Mouse (Mus musculus) T-cell, adult 2 months (primary cell): ENCODE results near the gene Ccdc13.

ENCODE experiments used
- DNase-seq: peaks from one replicate; pipeline ENCODE4 v3.0.0; 2022; ENCODE audit warnings: low spot score

The Ccdc13 gene

DNA sequence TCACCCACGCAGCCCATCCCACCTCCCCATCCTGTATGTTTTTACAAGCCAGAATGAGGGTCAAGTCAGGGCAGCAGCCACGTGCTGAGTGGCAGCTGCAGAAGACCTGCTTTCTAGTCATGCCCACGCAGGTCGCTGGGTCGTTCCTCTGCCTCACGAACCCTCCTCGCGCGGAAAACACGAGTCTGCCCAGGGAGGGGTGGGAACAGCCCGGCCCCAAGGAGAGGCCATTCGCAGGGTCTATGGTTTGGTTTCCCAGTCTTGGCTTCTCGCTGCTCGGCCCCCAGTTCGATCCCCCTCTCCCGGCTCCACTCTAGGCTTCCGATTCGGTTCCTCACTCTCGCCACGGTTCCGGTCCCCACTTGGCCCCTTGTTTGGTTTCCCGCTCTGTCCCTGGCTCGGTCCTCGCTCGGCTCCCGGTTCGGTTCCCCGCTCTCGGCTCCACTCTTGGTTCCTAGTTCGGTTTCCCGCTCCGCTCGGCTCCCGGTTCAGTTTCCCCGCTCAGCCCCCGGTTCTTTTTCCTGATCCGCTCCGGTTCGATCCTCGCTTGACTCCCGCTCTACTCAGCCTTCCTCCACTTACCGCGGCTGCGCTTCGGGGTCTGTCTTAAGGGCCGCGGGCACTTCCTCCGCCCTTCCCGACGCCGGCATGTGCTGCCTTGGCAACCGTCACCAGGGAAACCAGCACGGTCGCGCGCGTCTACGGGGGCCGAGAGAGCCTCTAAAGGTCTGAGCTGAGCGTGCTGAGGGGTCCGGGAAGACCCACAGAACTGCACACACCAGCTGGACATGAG lies at the start of gene Ccdc13:
TSS of gene Ccdc13 (minus strand) at position 633 of the 793 bp plus-strand sequence.
- peak; percentile 47 for DNase-seq

DNA sequence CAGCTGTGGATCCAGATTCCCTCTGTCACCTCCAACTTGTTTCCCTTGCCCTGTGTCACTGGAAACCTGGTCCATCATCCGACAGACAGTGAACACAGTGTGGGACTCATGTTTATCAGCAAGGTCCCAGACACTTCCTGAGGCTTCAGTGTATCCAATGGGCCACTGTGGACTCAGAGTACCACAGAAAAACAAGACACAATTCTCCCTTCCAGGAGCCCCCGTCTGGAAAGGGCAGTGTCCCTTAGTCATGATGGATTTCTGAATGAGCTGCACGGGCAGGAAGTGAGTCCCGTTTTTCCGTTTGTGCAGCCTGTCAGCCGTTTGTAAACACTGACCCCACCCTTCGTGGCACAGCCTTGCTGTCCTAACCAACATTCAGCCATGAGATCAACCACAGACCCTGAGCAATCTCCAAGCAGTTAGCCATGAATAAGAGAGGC lies 42.8 kb upstream of the Ccdc13 start:
- DNase-seq = no peak

DNA sequence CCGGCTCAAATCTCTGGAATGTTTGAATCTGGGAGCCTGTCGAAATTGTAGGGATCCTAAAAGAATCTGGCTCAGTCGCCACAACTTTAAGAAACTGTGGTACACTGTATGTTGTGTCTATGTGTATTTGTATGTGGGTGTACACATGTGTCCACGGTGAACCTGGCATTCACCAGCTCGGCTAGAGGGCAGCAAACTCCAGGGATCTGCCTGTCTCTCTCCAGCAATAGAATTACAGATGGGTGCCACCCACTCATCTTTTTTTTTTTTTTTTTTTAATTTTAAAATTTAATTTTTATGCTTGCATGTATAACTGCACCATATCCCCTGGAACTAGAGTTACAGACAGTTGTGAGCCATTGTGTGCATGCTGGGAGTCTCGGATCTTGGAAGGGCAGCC lies 42.0 kb upstream of the Ccdc13 start:
- DNase-seq = no peak

DNA sequence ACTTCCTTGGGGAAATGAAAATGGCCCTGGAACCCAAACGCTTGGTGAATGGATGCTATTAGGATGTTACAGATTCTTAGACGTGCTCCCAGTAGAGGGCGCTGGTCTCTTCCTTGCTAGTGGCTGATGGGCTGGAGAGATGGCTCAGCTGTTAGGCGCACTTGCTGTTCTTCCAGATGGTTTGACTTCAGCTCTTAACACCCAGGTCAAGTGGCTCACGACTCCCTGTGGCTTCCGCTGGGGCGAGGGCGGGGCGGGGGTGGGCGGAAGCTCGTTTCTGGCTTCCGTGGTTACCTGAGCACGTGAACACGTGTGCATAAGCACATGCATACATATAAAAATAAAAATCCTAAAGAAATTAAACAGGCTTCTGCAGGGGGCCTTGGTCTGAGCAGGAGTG lies 41.6 kb upstream of the Ccdc13 start:
- DNase-seq = peak; percentile 25

DNA sequence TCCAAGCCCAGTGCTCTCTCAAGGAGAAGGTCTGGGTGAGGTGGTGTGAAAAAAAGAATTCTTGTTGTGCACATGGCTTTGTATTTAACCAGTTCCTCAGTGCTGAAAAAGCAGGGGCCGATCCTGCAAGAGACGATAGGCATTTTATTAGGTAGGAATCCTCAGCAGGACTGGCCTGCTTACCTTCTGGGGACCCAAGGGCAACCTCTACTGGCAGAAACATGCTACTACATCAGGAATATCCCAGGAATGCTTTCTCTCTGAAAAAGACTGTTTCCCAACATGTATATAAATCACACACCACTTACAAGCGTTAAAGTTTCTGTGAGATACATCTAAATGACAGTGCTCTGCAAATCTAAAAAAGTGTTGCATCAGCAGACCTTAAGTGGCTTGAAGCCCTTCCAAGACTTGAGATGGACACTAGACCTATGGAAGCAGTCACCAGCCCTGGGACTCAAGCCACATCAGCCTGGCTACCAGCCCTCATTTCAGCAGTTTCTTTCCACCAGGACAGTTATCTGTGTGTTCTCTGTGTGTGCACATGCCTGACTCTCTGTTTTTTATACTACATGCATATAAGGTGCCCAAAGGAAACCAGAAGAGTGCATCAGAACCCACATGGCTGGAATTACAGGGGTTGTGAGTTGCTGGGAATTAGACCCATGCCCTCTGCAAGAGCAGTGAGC lies 37.9 kb upstream of the Ccdc13 start:
- no peak for DNase-seq

DNA sequence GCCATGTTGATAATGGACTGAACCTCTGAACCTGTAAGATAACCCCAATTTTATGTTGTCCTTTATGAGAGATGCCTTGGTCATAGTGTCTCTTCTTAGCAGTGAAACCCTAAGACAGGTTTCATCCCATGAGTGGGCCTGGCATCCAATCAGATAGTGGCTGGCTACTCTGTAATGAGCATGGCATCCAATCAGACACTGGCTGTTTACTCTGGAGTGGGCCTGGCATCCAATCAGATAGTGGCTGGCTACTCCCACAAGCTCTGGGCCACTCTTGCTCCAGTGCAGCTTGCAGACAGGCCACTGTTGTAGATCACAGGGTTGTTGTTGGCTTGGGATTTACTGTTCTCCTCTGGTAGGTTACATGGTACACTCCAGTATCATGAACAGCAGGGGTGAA lies 34.3 kb upstream of the Ccdc13 start:
- DNase-seq = no peak

DNA sequence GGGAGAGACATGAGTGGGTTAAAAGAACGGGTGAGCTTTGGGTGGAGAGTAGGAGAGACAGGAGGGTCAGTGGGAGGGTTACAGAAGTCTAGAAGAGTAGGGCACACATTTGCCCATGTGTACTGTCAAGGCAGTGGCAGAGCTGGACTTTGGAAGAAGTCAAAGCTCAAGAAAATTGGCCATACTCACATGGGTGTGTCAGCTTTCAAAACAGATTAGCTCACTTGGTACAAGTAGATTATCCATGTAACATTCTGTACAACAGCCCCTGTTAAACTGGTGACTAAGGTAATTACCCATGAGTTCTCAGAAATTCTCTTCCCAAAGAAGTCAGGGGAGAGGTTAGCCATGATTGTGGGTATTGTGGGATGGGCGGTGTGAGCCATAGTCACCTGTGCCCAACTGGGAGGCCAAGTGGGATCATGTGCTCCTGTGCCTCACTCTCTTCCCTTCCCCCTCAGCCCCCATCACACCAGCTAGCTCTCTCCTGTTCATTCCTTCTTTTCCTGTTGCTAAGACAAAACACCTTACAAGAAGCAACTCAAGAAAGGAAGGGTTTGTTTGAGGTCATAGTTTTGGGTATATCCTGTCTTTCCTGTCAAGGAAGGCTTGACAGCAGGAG lies 32.9 kb upstream of the Ccdc13 start:
- no peak for DNase-seq

DNA sequence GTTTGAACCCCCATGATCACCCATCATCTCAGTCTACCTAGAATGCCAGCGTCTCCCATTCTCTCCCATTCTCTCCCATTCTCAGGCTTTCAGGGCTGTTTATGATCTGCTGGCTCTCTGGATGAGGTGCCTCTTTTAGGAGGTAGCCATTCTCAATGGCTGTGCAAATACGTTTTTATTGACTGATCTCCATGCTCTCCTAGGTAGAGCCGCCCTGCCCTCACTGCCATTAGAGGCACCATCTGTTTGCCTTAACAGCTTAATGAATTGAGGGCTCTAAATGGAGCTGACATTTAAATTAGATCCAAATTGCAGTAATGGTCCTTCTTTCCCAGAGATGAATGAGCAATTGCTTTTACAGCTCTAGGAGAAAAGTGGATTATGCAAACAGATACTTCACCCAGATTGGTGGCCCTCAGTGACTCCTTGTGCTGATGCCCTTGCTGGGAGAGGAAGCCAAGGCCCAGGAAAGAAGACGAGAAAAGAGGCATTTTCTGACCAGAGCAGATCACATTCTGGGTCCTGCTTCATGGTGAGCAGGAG lies 30.8 kb upstream of the Ccdc13 start:
- no peak for DNase-seq

DNA sequence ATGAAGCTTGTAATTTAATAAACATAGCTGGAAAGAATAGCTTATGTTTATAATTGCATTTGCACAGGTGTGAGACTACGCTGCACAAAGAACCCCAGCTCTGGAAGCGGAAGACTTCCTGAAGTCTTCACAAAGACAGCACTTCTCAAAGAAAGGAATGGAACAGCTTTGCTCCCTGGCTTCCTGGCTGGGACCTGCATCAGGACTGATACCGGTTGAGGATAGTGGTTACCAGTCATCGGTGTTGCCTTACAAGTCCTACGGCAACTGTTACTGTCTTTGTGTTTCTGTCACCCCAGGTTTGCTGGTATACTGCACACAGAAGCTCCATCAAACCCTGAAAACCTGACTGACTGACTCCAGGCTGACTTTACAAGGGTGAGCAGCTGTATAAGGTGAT lies 30.2 kb upstream of the Ccdc13 start:
- no peak for DNase-seq

DNA sequence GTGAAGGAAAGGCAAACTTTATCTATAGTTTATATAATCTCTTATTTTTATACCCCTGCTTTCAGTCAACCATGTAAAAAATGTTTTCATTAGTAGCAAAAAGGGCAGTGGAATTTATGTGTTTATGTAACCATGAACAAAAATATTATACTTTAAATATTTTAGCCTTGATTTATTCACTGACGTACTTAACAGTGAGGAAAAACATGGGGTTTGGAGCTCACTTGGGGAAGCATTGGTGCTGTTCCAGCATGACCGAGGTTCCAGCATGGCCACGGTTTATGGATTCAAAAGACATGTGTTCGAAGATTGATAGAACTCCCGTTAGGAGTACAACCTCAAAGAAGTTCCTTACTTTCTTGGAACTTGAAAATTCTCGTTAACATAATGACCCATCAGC lies 29.0 kb upstream of the Ccdc13 start:
- DNase-seq = no peak

DNA sequence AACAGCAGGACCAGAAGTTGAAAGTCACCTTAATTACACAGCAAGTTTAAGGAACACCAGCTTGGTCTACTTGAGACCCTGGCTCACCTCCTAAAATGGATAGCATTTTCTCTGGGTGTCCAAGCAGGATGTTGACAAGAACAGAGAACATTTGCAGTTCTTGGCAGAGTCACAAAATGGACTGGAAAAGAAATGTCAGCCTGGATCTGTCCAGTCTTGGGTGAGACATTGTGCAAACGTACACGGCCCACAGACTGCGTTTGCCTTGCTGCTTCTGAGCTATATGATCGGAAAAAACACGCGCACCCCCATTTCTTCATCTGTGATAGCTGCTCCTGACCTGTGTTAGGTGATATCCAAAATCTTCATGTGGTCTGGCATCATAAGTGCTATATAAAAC lies 28.4 kb upstream of the Ccdc13 start:
- DNase-seq = no peak

DNA sequence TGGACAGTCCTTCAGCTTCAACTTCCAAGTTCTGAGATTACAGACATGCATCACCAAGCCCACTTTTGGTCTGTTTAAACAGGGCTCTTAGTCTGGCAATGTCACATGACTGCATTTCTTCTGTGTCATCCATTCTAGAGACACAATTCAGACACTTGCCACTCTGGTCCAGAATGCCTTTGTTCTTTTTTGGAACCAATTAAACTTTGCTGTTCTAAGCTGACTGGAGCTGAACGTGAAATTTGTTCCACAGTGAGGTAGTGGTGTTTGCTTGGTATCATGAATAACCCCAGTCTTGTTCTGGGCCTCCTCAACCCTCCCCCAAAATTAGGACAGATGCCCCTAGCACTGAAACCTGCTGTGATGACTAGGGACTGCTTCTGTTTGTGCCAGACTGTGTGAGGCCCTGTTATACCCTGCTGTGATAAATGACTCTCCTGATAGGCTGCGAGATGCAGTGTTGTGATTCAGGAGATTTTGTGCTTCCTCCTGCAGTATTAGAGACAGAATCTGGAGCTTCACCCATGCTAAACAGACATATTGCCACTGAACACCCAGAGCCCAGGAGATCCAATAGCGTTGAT lies 26.3 kb upstream of the Ccdc13 start:
- no peak for DNase-seq

DNA sequence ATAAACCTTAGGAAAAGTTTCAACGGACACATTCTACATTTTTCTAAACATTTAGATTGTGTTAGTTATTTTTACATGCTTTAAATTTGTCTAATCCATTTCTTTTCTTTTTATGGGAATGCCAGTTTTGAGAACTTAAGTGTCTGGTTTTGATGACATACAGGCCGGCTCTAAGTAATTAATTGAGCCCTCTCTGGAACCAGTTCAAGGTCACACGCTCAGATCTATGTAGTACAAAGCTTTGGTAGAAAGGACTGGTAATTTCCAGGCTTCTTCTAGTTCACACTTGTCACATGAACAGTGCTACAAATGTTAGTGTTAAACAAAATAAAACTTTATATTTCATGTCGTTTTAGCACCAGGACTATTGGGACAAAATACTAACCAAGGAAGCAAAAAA lies 25.6 kb upstream of the Ccdc13 start:
- no peak for DNase-seq

DNA sequence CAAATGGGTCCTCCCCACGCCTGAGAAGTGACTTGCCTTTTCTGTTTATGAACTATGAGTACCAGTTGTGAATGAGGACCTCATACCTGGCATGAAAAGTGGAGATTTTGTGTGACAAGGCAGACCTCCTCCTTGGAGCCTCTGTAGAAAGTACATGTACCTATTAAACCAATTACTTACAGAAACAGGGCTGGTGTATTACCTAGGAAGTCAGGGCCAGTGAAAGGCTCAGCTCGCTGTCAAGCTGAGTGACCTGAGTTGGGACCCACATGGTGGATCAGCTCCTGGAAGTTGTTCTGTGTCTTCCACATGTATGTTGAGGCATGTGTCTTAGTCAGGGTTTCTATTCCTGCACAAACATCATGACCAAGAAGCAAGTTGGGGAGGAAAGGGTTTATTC lies 21.7 kb upstream of the Ccdc13 start:
- DNase-seq = no peak

DNA sequence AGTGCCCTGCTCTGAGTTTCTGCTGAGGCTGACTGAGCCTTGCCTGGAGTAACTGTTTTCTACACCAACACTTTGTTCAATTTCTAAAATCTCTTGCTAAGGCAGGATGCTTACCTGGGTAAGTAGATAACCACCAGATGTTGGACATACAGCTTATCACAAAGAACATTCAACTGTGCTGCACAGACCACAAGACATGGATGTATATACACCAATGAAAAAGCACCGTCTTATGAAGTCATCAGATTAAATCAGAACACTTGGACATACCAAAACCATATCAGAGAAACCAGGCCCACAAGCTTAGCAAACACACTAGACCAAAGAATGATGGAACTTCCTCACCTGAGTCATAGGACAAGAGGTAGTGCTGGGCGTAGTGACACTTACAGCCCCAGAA lies 20.1 kb upstream of the Ccdc13 start:
- DNase-seq = no peak

DNA sequence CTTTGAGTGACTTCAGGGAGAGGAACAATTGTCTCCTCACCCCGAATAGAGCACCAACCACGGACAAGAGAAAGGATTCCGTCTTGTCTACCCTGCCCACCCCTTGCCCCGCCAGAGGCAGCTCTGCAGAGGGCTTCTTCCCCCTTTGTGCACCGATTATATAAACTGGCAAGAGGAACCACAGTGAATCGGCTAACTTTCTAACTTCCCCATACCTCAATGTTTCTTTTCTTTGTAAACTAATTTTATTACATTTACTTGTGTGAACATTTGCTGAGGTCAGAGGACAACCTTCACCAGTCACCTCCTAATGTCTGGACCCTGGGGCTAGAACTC lies 18.9 kb upstream of the Ccdc13 start, which contains the start of gene Higd1a:
TSS of gene Higd1a (minus strand) at position 210 of the 336 bp plus-strand sequence.
- DNase-seq = no peak

DNA sequence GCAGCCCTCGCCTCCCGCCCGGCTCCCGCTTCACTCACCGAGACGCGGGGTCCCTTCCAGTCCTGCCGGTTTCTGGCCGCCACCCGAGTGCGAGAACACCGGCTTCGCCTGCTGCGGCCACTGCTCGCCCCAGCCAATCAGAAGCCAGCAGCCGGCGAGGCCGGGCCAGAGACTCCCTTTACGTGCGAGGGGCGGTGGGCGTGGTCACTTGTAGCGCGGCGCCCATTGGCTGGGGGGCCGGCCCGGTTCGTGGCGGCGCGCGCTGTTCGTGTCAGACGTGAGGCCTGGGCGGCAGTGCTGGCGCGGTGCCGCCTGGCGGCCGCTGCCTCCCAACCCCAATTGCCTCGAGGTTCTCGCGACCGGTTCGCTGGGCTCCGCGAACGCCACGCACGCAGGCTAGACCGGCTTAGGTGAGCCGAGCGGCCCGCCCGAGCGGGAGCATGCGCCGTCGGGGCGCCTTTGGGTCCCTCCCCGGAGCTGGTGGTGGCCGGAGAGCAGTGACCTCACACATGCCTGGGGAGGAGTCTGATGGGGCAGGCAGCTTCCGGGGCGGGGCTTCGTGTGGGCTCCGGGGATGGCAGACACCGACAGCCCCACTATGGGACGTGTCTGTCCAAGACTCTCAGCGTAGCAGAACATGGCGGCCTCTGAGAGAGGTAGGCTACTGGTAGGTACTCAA lies 18.4 kb upstream of the Ccdc13 start:
- DNase-seq = peak; percentile 97

DNA sequence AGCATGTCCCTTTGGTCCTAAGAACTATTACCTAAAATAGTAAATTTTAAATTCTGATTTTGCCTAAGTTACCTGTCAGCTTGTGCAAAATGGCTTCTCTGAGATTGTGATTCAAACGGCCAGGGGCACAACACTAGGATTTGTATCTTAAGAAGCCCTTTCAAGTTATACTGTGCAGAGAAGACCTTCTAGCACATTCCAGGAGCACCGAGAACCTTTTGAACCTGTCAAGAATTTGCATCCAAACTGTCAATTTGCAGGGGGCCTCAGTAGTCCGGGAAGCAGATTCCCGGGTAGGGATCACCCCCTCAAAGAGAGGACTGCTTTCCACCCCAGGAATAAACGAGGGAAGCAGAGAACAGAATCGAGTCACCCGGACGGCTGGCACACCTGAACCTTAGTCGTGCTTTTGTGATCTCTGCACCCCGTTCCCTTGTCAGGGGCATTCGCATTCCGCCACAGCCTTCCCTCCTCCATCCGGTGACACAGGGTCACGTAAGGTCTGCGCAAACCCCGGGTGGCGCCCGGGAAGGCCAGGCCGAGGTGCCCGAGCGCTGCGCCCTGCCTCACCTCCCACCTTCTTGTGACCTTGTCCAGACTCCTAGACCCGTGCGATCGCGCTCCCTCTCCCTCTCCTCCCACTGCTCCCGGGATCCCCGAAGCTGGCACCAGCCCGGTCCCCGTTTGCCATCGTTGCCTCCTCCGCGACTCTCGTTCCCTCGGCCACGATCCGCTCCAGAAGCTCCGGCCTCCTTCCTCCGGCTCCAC lies 17.6 kb upstream of the Ccdc13 start:
- peak; percentile 52 for DNase-seq

DNA sequence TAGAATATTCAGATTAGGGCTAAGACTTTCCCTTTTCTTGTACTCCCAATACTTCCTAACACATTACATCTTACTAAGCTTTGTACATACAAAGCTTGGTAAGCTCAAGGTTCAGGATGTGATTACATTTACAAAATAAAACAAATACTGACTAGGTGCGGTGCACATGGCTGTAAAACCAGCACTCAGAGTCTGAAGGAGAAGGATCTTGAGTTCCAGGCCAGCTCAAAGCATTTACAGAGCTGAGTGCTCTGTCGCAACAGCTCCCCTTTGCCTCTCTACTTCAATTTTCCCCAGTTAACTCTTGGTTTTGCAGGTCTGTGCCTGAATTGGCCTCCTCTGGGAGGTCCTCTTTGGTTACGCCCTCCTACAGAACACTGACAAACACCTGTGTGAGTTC lies 15.0 kb upstream of the Ccdc13 start:
- DNase-seq = no peak

DNA sequence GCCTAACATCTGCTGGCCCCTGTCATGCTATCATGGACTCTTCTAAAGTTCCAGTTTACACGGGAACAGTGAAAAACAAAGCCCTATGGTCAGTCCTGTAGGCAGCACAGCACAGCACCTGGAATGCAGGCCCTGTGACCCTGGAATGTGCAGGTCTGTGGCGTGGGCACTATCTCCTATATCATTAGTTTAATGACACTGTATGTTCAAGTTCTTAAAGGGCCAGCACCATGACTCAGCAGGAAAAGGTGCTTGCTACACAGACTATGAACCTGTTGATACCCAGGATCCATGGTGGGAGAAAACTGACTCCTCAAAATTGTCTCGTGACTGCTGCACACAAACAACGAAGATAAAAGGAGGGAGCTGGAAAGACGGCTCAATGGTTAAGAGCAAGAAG lies 8.6 kb upstream of the Ccdc13 start:
- no peak for DNase-seq

DNA sequence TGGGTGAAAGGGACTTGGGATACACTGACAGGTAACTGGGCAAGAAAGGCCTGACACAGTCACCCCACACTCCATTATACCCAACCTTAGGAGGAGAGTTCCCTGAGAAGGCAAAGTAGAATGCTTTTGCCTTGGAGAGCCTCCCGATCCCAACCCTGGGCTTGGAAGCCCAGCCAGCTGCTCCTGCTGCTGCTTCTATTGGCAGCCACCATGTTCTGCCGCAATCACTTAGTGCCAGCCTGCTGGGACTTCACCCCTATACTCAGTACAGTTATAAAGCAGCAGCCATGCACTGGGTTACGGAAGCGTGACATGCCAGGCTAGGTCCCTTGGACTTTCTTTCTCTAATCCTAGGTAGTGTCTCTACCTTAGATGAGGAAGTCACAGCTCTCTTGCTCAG lies 7.9 kb upstream of the Ccdc13 start:
- DNase-seq = no peak
